Mouse (Mus musculus): ENCODE results near the gene Gpr85.

Gpr85 gene

GRCm38 (mm10) chr6:13816661-13817060 is 23.1 kb downstream of the Gpr85 start:
- DNase-seq (ENCODE audit: low read depth in 1 of 2, low spot score in 2 of 2): no peak

DNA sequence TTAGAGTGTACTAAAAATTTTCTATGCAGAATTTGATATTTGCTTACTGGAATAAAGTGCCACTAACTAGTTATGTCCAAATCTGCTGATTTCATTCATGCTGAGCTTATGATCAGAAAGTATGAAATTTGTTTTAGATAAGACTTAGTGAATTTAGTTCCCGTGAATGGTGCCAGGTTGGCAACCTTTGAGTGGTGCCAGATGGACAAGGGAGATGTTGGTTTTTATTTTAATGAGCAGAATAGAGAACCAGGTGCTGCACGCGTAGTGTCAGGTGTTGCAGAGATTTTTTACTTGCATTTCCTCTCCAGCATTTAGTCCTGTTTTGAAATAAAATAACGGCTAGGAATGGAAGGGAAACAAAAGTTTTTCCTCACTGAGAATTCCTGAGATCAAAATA is 27.6 kb downstream of the Gpr85 start:
- DNase-seq (ENCODE audit: low read depth in 1 of 2, low spot score in 2 of 2): no peak

DNA sequence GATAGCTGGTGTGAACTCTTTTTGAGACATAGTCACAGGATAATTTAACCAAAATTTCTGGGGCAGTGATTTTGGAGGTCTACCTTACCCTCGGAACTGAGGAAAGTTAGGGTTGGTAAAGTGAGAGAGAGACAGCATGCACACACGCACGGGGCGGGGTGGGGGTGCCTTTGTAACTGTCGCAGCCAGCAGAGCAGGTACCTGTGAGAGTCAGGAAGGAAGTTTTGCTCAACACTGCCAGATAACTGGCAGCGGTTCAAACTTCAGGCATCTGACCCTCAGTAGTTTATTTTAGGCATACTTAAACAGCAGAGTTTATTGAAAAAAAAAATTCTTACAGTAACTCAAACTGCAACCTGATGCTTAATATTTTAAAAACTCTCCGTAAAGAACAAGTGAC is 39.7 kb downstream of the Gpr85 start:
- DNase-seq (ENCODE audit: low read depth in 1 of 2, low spot score in 2 of 2): no peak

DNA sequence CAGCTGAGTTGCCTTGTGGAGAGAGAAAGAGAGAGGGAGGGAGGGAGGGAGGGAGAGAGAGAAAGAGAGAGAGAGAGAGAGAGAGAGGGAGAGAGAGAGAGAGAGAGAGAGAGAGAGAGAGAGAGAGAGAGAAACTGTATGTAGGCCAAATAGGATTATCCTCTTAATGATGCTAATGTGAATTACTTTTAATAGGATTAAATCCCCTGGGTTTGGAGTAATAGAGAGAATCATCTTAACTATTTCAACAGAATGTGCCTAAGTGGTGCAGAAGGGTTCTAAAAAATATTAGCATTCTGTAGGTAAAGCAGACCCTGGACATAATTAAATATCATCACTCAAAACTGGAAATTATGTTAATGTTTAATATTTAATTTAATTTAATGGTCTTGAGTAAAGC is 42.4 kb downstream of the Gpr85 start:
- DNase-seq (ENCODE audit: low read depth in 1 of 2, low spot score in 2 of 2): no peak

All from monocyte, adult 2 months (primary cell).